Mouse (Mus musculus) midbrain, embryonic 14.5 days (tissue): Measurements from ENCODE around the gene Car10. TPM values are rescaled to one million over a fixed set of nuclear protein-coding genes. Genes with fewer than 3 reads are reported as not detected.

Source experiments
- ATAC-seq: fragments of 200-750 bp; cut with Nextera tagmentation; 2 replicates; pipeline ENCODE4 v1.8.0; 2017; ENCODE audit warnings: moderate number of reproducible peaks, moderate library complexity; ENCODE audit not compliant: low FRiP score, low TSS enrichment
- DNase-seq: peaks from one replicate; pipeline ENCODE4 v3.0.0-alpha.2; 2015
- H3K27ac ChIP-seq: fragments of 300-500 bp; sonication (generic); replicated peaks from 2 replicates; pipeline ENCODE4 v1.5.1; 2014; ENCODE audit warnings: mild to moderate bottlenecking, low read depth, low read length, moderate library complexity
- H3K27me3 ChIP-seq: fragments of 300-500 bp; sonication (generic); 2 replicates; pipeline ENCODE4 v1.6.1; 2014; ENCODE audit warnings: low read length, control low read depth, mixed read lengths; ENCODE audit not compliant: control insufficient read depth, insufficient read depth
- H3K36me3 ChIP-seq: fragments of 300-500 bp; sonication (generic); 2 replicates; pipeline ENCODE4 v1.6.1; 2014; ENCODE audit warnings: low read length, control low read depth; ENCODE audit not compliant: control insufficient read depth, insufficient read depth
- H3K4me1 ChIP-seq: fragments of 300-500 bp; sonication (generic); 2 replicates; pipeline ENCODE4 v1.6.1; 2014; ENCODE audit warnings: mild to moderate bottlenecking, antibody characterized with exemption, low read length, control low read depth; ENCODE audit not compliant: control insufficient read depth, insufficient read depth
- H3K4me2 ChIP-seq: fragments of 300-500 bp; sonication (generic); 2 replicates; pipeline ENCODE4 v1.6.1; 2014; ENCODE audit warnings: mild to moderate bottlenecking, low read length, moderate library complexity
- H3K4me3 ChIP-seq: fragments of 300-500 bp; sonication (generic); replicated peaks from 2 replicates; pipeline ENCODE4 v1.5.1; 2014; ENCODE audit warnings: low read depth, low read length
- H3K9ac ChIP-seq: fragments of 300-500 bp; sonication (generic); replicated peaks from 2 replicates; pipeline ENCODE4 v1.6.1; 2014; ENCODE audit warnings: mild to moderate bottlenecking, low read length, moderate library complexity
- H3K9me3 ChIP-seq: fragments of 300-500 bp; sonication (generic); 2 replicates; pipeline ENCODE4 v1.6.1; 2016; ENCODE audit warnings: low read length, control low read depth, mixed read lengths; ENCODE audit not compliant: control insufficient read depth
- WGBS: fragments of 180-500 bp; shearing (Covaris S2); extraction: QIAGEN DNeasy Blood & Tissue Kit; methylation state at CpG from one replicate; pipeline ENCODE4 v1.1.7; 2014; 5-methylcytosine and 5-hydroxymethylcytosine counted together
- polyA plus RNA-seq: library from polyadenylated mRNA; unstranded; fragments of >200 nt; fragmentation: Nextera tagmentation; extraction: Ambion mirVana; gene quantifications from 2 replicates; pipeline ENCODE4 v1.2.1, GENCODE M21; 2014

Gene Car10
- polyA plus RNA-seq, 1 experiment from 2014 or later = 31.3 TPM

DNA sequence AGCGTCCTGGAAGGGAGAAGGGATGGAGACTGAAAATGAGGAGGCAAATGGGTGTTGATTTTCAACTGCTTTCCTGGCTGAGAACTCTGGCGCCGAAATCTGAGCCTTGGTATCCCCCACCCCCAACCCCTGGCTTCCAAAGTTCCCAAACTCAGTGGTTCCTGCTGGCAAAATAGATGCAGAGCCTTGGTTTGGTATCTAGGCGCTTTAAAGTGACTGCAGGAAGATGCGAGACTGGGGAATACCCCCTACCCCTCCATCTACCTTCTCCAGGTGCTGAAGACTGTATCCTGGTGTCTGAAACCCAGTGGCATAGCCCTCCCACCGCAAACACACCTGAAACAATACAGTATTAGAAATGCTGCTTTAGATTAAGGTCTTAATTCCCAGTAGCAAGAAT is 2.8 kb downstream of the Car10 start:
- Histone ChIP-seq H3K9me3 (no peaks in the 10 kb centered on the region), H3K9ac (peak overlapping the region; percentile 62; the same call in 1 of the 2 replicates), H3K4me3 (peak overlapping the region; percentile 64), H3K4me2 (peak overlapping the region; percentile 98), H3K27me3 (peaks cover 19% of the 10 kb centered on the region), H3K36me3 (no peaks in the 10 kb centered on the region), H3K4me1 (0 out of 2 replicates have a peak, but pooled peaks cover 5% of the 10 kb centered on the region), H3K27ac (no peak overlapping the region)
- ATAC-seq (no peak), DNase-seq (peak; percentile 12)
- WGBS = 4% methylated on average over 6 of the region's 6 CpGs

DNA sequence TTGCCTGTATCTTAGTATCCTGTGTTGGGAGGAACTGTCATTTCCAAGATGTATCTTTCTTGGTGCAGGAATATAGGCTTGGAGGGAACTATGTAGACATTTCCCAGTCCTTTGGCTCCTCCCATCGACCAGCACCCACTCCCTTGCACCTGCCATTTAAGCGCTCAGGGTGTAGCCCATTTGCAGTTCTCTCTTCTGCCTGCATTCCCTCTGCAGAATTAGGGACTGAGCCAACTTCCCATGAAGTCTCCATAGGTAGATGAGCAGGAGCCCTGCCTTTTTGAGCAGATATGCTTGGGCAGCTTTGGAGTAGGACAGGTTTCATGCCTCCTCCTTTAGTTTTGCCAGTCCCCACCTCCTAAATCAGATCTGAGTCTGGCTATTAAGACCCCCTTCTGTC is 3.3 kb downstream of the Car10 start:
- ATAC-seq (no peak), DNase-seq (peak; percentile 28)
- 0 out of 2 replicates have a peak, but pooled peaks cover 5% of the 10 kb centered on the region for H3K4me1 ChIP-seq
- no peaks in the 10 kb centered on the region for H3K9me3 ChIP-seq
- no peaks in the 10 kb centered on the region for H3K36me3 ChIP-seq
- H3K4me3 ChIP-seq = peak overlapping the region; percentile 64
- H3K27ac ChIP-seq = no peak overlapping the region
- H3K9ac ChIP-seq = peak overlapping the region; percentile 62; the same call in 1 of the 2 replicates
- 3% methylated on average over 2 of the region's 2 CpGs for WGBS
- peaks cover 17% of the 10 kb centered on the region for H3K27me3 ChIP-seq
- peak overlapping the region; percentile 98 for H3K4me2 ChIP-seq

DNA sequence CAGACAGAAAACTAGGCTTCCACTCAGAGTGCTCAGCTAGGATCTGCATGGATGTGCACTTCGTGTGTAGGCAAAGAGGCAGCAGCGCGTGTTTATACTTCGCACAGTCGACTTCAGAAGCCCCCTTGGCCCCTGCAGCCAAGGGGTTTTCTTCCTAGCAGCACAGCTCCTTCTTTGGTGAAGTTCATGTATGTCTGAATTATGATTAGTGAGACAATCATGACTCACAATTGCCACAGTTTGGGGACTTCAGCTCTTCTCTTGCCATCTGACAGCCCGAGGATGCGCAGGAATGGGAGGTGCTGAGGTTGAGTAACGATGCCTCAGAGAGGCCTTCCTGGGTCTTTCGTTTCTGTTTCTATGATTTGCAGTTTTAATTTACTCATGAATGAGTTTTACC is 4.5 kb downstream of the Car10 start:
- no peak overlapping the region for H3K27ac ChIP-seq
- H3K4me1 ChIP-seq = 0 out of 2 replicates have a peak, but pooled peaks cover 5% of the 10 kb centered on the region
- no peaks in the 10 kb centered on the region for H3K36me3 ChIP-seq
- H3K9ac ChIP-seq = no peak overlapping the region
- DNase-seq = no peak
- WGBS = 85% methylated on average over 9 of the region's 9 CpGs
- ATAC-seq = no peak
- peaks cover 13% of the 10 kb centered on the region; the same call in 1 of the 2 replicates for H3K27me3 ChIP-seq
- H3K9me3 ChIP-seq = no peaks in the 10 kb centered on the region
- H3K4me2 ChIP-seq = peak overlapping the region; percentile 98
- H3K4me3 ChIP-seq = peak overlapping the region; percentile 64; the same call in 1 of the 2 replicates

DNA sequence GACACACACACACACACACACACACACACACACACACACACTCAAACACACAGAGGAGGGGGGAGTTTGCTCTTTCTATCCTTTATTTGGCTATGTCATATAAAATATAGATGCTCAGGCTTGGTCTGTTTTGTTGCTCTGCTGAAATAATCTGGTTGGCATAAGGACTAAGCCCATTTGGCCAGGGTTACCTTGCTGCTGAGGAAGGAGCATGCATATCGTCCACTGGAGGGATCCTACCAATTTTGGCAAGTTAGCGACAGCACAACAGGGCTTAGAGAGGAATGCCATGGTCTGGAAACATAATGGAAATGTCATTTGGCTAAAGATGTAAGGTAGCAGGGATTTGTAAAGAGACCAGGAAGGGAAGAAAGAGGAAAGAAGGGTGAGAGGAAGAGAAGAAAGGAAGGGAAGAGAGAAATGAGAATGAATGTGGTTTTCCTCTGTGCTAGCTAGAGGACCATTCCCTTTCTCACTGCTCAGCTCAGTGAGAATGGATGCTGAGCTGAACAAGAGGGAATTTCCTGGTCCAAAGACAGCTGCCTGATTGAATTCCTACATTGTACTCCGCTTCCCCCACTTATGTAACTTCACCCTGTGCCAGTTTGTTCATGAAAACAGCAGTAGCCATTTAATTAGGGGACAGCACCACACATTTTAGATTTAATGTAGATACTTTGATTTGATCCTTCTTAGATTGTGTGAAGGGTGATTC is 5.4 kb downstream of the Car10 start:
- Histone ChIP-seq H3K4me3 (peak overlapping the region; percentile 18; the same call in 1 of the 2 replicates), H3K9me3 (no peaks in the 10 kb centered on the region), H3K27ac (no peak overlapping the region), H3K4me1 (no peaks in the 10 kb centered on the region), H3K4me2 (peak overlapping the region; percentile 98), H3K36me3 (no peaks in the 10 kb centered on the region), H3K9ac (no peak overlapping the region), H3K27me3 (peaks cover 13% of the 10 kb centered on the region; the same call in 1 of the 2 replicates)
- WGBS = 58% methylated on average over 3 of the region's 3 CpGs
- no peak for ATAC-seq
- no peak for DNase-seq

DNA sequence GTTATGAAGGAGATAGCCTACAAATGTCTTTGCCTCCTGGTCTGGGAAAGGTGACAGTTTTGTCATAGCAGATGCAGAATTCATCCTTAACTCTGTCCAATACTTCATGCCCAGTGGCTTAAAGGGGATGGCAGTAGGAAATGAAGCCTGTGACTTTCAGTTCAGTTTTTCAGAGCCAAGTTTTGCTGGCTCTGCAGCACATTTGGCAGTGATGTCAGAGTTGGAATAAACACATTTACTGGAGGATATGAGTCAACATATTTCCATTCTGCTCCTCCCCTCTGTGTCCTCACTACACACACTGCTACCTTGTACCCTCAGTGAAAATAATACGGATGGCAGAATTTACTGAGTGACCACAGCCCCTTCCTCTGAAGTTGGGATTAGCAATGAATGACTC is 11.6 kb downstream of the Car10 start:
- no peaks in the 10 kb centered on the region for H3K36me3 ChIP-seq
- H3K4me2 ChIP-seq = no peak overlapping the region
- H3K27ac ChIP-seq = no peak overlapping the region
- no peak overlapping the region for H3K4me3 ChIP-seq
- H3K27me3 ChIP-seq = no peaks in the 10 kb centered on the region
- WGBS = 72% methylated on average over 1 of the region's 1 CpGs
- ATAC-seq (no peak), DNase-seq (no peak)
- no peaks in the 10 kb centered on the region for H3K9me3 ChIP-seq
- no peak overlapping the region for H3K9ac ChIP-seq
- no peaks in the 10 kb centered on the region for H3K4me1 ChIP-seq

DNA sequence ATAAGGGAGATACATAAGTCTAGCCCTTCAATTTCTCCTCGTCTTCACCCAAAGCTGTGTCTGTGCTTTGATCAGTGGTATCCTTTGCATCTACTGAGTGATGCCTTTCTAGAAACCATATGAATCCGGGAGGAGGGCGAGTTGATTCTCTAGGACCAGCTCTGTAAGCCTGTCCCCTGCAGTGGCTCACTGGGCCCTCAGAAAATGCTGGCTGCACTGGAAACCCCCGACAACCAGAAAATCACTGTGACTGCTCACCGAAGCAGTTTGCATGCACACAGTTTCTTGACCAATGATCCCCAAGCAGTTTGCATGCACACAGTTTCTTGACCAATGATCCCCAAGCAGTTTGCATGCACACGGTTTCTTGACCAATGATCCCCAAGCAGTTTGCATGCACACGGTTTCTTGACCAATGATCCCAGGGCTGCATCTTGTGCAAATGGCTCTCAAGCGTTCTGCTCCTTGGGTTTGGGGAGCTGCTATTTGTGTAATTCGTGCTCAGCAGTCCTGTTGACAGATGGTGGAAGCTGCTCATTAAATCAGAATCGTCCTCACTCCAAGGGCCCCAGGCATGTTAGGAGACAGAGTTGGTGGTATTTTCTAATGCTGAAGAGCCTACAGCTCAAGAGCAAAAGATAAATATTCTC is 23.1 kb downstream of the Car10 start:
- Histone ChIP-seq H3K36me3 (no peaks in the 10 kb centered on the region), H3K4me3 (no peak overlapping the region), H3K9me3 (no peaks in the 10 kb centered on the region), H3K4me2 (no peak overlapping the region), H3K4me1 (no peaks in the 10 kb centered on the region), H3K9ac (no peak overlapping the region), H3K27me3 (no peaks in the 10 kb centered on the region), H3K27ac (no peak overlapping the region)
- ATAC-seq = no peak
- 76% methylated on average over 10 of the region's 10 CpGs for WGBS
- no peak for DNase-seq

DNA sequence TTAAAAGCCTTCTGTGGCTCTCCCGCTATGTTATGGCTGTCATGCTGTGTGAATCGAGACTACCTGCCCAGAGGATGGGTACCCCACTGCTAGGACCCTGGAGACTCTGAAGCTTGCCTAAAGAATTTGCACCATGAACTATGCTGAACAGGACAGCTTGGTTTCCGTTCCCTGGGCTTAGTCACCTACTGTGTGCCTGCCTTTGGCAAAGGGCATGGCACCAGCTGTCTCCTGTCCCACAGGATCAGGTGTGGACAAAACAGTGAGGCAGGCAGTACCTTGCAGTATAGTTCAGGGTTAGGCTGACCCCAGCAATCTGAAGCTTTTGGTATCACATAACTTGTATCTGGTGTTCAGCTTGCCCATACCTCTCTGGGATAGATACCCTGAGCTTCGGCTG is 25.9 kb downstream of the Car10 start:
- Histone ChIP-seq H3K4me3 (no peak overlapping the region), H3K4me2 (no peak overlapping the region), H3K9ac (no peak overlapping the region), H3K4me1 (no peaks in the 10 kb centered on the region), H3K9me3 (no peaks in the 10 kb centered on the region), H3K27me3 (no peaks in the 10 kb centered on the region), H3K27ac (no peak overlapping the region), H3K36me3 (no peaks in the 10 kb centered on the region)
- 75% methylated on average over 4 of the region's 4 CpGs for WGBS
- no peak for ATAC-seq
- no peak for DNase-seq

DNA sequence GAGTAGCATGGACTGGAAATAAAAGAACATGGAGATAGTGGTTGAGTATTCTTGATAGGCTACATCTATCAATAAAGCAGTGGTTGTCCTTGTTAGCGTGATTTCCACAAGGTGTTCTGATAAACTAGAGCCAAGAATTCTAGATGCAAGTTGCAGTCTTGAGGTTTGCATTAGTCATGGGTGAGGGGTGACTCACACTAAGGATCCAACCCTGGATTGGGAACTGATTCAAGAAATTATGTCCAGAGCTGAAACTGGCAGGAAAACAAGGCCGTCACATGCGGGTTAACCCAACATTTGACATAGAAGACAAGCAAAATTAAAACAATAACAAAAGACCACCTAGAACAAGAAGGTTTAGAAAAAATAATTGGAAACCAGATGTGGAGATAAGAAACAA is 28.6 kb downstream of the Car10 start:
- Histone ChIP-seq H3K9me3 (no peaks in the 10 kb centered on the region), H3K4me1 (no peaks in the 10 kb centered on the region), H3K9ac (no peak overlapping the region), H3K36me3 (no peaks in the 10 kb centered on the region), H3K27me3 (no peaks in the 10 kb centered on the region), H3K4me2 (no peak overlapping the region), H3K27ac (no peak overlapping the region), H3K4me3 (no peak overlapping the region)
- WGBS = 96% methylated on average over 3 of the region's 3 CpGs
- ATAC-seq = no peak
- no peak for DNase-seq

DNA sequence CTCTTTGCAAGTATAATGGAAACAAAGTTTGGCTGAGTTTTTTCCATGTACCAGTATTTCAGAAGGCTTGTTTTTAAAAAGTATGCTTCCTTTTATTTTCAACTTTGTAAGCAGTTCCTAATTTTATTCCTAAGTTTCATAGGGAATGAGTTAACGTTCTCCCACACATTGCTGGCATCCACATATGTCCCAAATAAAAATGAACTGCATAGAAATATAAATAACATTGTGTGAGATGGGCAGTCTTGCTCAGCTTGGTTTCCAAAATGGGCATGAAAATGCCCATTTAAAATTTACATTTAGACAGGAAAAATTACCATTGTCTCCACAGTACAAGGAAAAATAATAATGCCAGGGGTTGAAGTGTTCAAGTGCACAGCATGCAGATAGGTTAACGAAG is 30.7 kb downstream of the Car10 start:
- WGBS = 82% methylated on average over 2 of the region's 2 CpGs
- Histone ChIP-seq H3K4me1 (no peaks in the 10 kb centered on the region), H3K9ac (no peak overlapping the region), H3K27me3 (no peaks in the 10 kb centered on the region), H3K4me2 (no peak overlapping the region), H3K36me3 (no peaks in the 10 kb centered on the region), H3K27ac (no peak overlapping the region), H3K4me3 (no peak overlapping the region), H3K9me3 (no peaks in the 10 kb centered on the region)
- DNase-seq (no peak), ATAC-seq (no peak)
